ENCODE assay signal across 15 mouse cellular contexts in genomic region chr10:98572782-98573536, GRCm38 (mm10).
DNase-seq lines count a peak whose midpoint lies in the region; ATAC-seq and TF ChIP-seq lines count a peak whose summit lies in the region.
"Had no signal": no experiment of that assay in that cellular context is flagged by ENCODE, and none has a peak within 500 bp of the region (broad histone marks: within the 10 kb centered on the region; RNA-seq: fewer than 3 reads in every experiment).

No protein-coding gene starts in this region.

- H3K9me3 ChIP-seq in heart, embryonic 12.5 days (replicated peaks), result no peaks in the 10 kb centered on the region
- H3K9me3 ChIP-seq in CH12.LX (replicated peaks; ENCODE audit: low read length), result no peaks in the 10 kb centered on the region
- no peaks in the 10 kb centered on the region for H3K9me3 ChIP-seq in embryonic facial prominence, embryonic 12.5 days
- H3K9me3 ChIP-seq: hindbrain, embryonic 15.5 days; midbrain, embryonic 12.5 days had no signal

- in situ Hi-C loops in CH12.LX (cut with MboI; ENCODE audit: low pct_ligation_motif_present, low pct_unique_long_range_greater_than_20kb, low sequenced_read_pairs), result no loop called here

- TF ChIP-seq EP300 in CH12.LX (IDR thresholded peaks at IDR 0.05; ENCODE audit: low read length), result no peak

- no peaks in the 10 kb centered on the region for H3K27me3 ChIP-seq in heart, embryonic 12.5 days (replicated peaks)
- H3K27me3 ChIP-seq in CH12.LX (replicated peaks), result no peaks in the 10 kb centered on the region
- no peaks in the 10 kb centered on the region for H3K27me3 ChIP-seq in embryonic facial prominence, embryonic 12.5 days
- H3K27me3 ChIP-seq: hindbrain, embryonic 15.5 days; midbrain, embryonic 12.5 days; Patski had no signal

- no peak for ATAC-seq in heart, embryonic 12.5 days (ENCODE audit: insufficient number of reproducible peaks, low FRiP score)
- no peak for ATAC-seq in embryonic facial prominence, embryonic 12.5 days (ENCODE audit: insufficient number of reproducible peaks, insufficient read depth, low FRiP score, low TSS enrichment)
- ATAC-seq: Patski had no signal

- no peak for DNase-seq in heart, adult 18-20 months
- DNase-seq in kidney, postnatal 10 days, result peak; percentile 22
- DNase-seq in kidney, adult 18-20 months, result no peak
- no peak for DNase-seq in CH12.LX (ENCODE audit: extremely low read depth)
- no peak for DNase-seq in testis, postnatal 10 days (ENCODE audit: low spot score)
- DNase-seq in adrenal gland, postnatal 14 days, result no peak
- DNase-seq: adrenal gland, adult 8-10 months; cerebellum, adult 18-20 months; liver; right cerebral cortex, postnatal 14 days had no signal

- no peak for TF ChIP-seq POLR2A in CH12.LX (IDR thresholded peaks at IDR 0.05; ENCODE audit: low read depth, low read length)

- H3K27ac ChIP-seq in heart, embryonic 12.5 days (ENCODE audit: poor library complexity, severe bottlenecking), result no peak overlapping the region
- H3K27ac ChIP-seq in CH12.LX (ENCODE audit: insufficient read depth, low read depth), result no peak overlapping the region
- H3K27ac ChIP-seq in embryonic facial prominence, embryonic 12.5 days, result no peak overlapping the region
- H3K27ac ChIP-seq: hindbrain, embryonic 15.5 days; midbrain, embryonic 12.5 days had no signal

- no peak for TF ChIP-seq CTCF in CH12.LX (conservative IDR thresholded peaks at IDR 0.05 in 1 of 2, IDR thresholded peaks at IDR 0.05 in 1 of 2; ENCODE audit: low read depth in 2 of 2, low read length in 2 of 2)

- 43% methylated on average over 16 of the region's 16 CpGs for WGBS in heart, embryonic 12.5 days
- WGBS in embryonic facial prominence, embryonic 12.5 days, result 31% methylated on average over 16 of the region's 16 CpGs

- H3K9ac ChIP-seq in heart, embryonic 12.5 days, result no peak overlapping the region
- H3K9ac ChIP-seq in CH12.LX (ENCODE audit: insufficient read depth, low read depth), result no peak overlapping the region
- no peak overlapping the region for H3K9ac ChIP-seq in embryonic facial prominence, embryonic 12.5 days
- H3K9ac ChIP-seq: hindbrain, embryonic 15.5 days; midbrain, embryonic 12.5 days had no signal

- H3K79me2 ChIP-seq in CH12.LX (replicated peaks; ENCODE audit: control insufficient read depth, extremely low read depth, insufficient read depth, poor library complexity, severe bottlenecking), result no peaks in the 10 kb centered on the region

- H3K4me3 ChIP-seq in heart, embryonic 12.5 days, result 0 out of 2 replicates have a peak overlapping the region, but pooled peaks have one; percentile 9
- no peak overlapping the region for H3K4me3 ChIP-seq in CH12.LX (replicated peaks in 1 of 3; ENCODE audit: low read depth in 2 of 3, low read length in 2 of 3, poor library complexity in 1 of 3)
- H3K4me3 ChIP-seq in embryonic facial prominence, embryonic 12.5 days, result no peak overlapping the region
- H3K4me3 ChIP-seq: hindbrain, embryonic 15.5 days; midbrain, embryonic 12.5 days had no signal

- no peak for TF ChIP-seq RAD21 in CH12.LX (IDR thresholded peaks at IDR 0.05; ENCODE audit: low read depth, low read length)

- peaks cover 9% of the 10 kb centered on the region; the same call in 1 of the 2 replicates for H3K4me1 ChIP-seq in heart, embryonic 12.5 days (replicated peaks)
- H3K4me1 ChIP-seq in CH12.LX (ENCODE audit: control insufficient read depth in 1 of 2, insufficient read depth in 2 of 2), result no peaks in the 10 kb centered on the region
- H3K4me1 ChIP-seq in embryonic facial prominence, embryonic 12.5 days, result no peaks in the 10 kb centered on the region
- H3K4me1 ChIP-seq: hindbrain, embryonic 15.5 days; midbrain, embryonic 12.5 days had no signal

- H3K4me2 ChIP-seq in heart, embryonic 12.5 days, result peak overlapping the region; percentile 52
- H3K4me2 ChIP-seq in CH12.LX (ENCODE audit: insufficient read depth, low read depth, poor library complexity, severe bottlenecking), result peak overlapping the region; percentile 11; the same call in 1 of the 2 replicates
- 0 out of 2 replicates have a peak overlapping the region, but pooled peaks have one; percentile 8 for H3K4me2 ChIP-seq in embryonic facial prominence, embryonic 12.5 days (replicated peaks)
- H3K4me2 ChIP-seq: hindbrain, embryonic 15.5 days; midbrain, embryonic 12.5 days had no signal

- no peaks in the 10 kb centered on the region for H3K36me3 ChIP-seq in heart, embryonic 12.5 days
- no peaks in the 10 kb centered on the region for H3K36me3 ChIP-seq in CH12.LX (replicated peaks in 1 of 2; ENCODE audit: control insufficient read depth in 1 of 2, insufficient read depth in 1 of 2, low read length in 1 of 2)
- H3K36me3 ChIP-seq in embryonic facial prominence, embryonic 12.5 days, result no peaks in the 10 kb centered on the region
- H3K36me3 ChIP-seq: hindbrain, embryonic 15.5 days; midbrain, embryonic 12.5 days had no signal

- dilution Hi-C loops in CH12.LX (cut with MboI; ENCODE audit: extremely low pct_ligation_motif_present, extremely low pct_unique_long_range_greater_than_20kb, low sequenced_read_pairs), result no loop called here

TF ChIP-seq in CH12.LX, 34 proteins besides CTCF, POLR2A, EP300 and RAD21:
- no peak for TF ChIP-seq UBTF (IDR thresholded peaks at IDR 0.05; ENCODE audit: low read depth, low read length)
- TF ChIP-seq ZKSCAN1 (IDR thresholded peaks at IDR 0.05; ENCODE audit: borderline replicate concordance, low read depth, low read length), result no peak
- no peak for TF ChIP-seq RCOR1 (conservative IDR thresholded peaks at IDR 0.05; ENCODE audit: low read depth, low read length)
- no peak for TF ChIP-seq TCF12 (IDR thresholded peaks at IDR 0.05; ENCODE audit: low read depth, low read length)
- TF ChIP-seq E2F4 (IDR thresholded peaks at IDR 0.05; ENCODE audit: insufficient replicate concordance, low read depth, low read length), result no peak
- no peak for TF ChIP-seq MEF2A (IDR thresholded peaks at IDR 0.05; ENCODE audit: borderline replicate concordance, low read depth, low read length)
- no peak for TF ChIP-seq MAX (IDR thresholded peaks at IDR 0.05; ENCODE audit: low read length)
